Mouse (Mus musculus) cortical plate, adult 2 months (tissue): ENCODE data around the gene Sult1c2. TPM values are rescaled to one million over a fixed set of nuclear protein-coding genes. Genes with fewer than 3 reads are reported as not detected.
"Not testable (repeated sequence)": the region's sequence is repeated elsewhere in the genome, so short reads cannot be mapped to it uniquely, and the experiment has no call there.

Source experiments
- H3K27ac ChIP-seq: fragments of 200-500 bp; 2 replicates; pipeline ENCODE4 v1.5.1; 2012; ENCODE audit warnings: low read length, control low read depth, inconsistent platforms; ENCODE audit not compliant: insufficient read depth
- H3K4me1 ChIP-seq: fragments of 200-500 bp; 2 replicates; pipeline ENCODE4 v1.6.1; 2011; ENCODE audit warnings: low read length; ENCODE audit not compliant: control insufficient read depth, insufficient read depth
- H3K4me3 ChIP-seq: fragments of 200-500 bp; 2 replicates; pipeline ENCODE4 v1.5.1; 2011; ENCODE audit warnings: mild to moderate bottlenecking, low read length, control low read depth; ENCODE audit not compliant: insufficient read depth
- CTCF ChIP-seq: fragments of 200-500 bp; IDR thresholded peaks from 2 replicates; pipeline ENCODE4 v1.5.1; 2011; ENCODE audit warnings: mild to moderate bottlenecking, control low read depth, low read length; ENCODE audit not compliant: insufficient read depth; ENCODE audit errors: extremely low read depth
- POLR2A ChIP-seq: fragments of 200-500 bp; IDR thresholded peaks from 2 replicates; pipeline ENCODE4 v1.6.1; 2011; ENCODE audit warnings: mild to moderate bottlenecking, low read length, control low read depth; ENCODE audit not compliant: insufficient read depth; ENCODE audit errors: extremely low read depth
- polyA plus RNA-seq: library from polyadenylated mRNA; depleted of rRNA; stranded (reverse); fragments of >200 nt; gene quantifications from 2 replicates; pipeline ENCODE4 v1.2.3, GENCODE M21; 2012; rRNA removed

The Sult1c2 gene
- not detected in 2 replicates for polyA plus RNA-seq

DNA sequence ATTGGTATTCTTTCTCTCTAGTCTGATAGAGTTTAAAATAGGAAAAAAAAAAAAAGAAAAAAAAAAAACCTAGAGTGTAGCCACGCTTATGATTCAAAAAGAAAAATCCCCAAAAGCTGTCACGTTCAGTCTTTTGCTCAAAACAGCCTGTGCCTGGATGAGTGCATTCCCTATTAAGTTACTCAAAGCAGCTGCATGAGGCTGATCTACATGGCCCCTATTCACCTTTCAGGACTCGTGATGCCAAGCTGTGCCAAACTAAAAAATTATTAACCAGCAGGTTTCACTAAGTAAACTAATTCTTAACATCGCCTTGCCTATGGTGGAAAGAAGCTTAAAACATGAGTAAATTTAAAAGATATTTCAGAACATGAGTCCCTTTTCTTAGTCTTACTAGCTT, at the start of gene Sult1c2:
Gene Sult1c2, minus strand, starts transcription at position 134 of the 400 bp plus-strand sequence.
- no peak within 1 kb of the TSS for H3K4me3 ChIP-seq
- TF ChIP-seq POLR2A: no peak
- TF ChIP-seq CTCF: no peak
- H3K27ac ChIP-seq: no peak within 1 kb of the TSS
- no peaks in the 10 kb centered on the region for H3K4me1 ChIP-seq

DNA sequence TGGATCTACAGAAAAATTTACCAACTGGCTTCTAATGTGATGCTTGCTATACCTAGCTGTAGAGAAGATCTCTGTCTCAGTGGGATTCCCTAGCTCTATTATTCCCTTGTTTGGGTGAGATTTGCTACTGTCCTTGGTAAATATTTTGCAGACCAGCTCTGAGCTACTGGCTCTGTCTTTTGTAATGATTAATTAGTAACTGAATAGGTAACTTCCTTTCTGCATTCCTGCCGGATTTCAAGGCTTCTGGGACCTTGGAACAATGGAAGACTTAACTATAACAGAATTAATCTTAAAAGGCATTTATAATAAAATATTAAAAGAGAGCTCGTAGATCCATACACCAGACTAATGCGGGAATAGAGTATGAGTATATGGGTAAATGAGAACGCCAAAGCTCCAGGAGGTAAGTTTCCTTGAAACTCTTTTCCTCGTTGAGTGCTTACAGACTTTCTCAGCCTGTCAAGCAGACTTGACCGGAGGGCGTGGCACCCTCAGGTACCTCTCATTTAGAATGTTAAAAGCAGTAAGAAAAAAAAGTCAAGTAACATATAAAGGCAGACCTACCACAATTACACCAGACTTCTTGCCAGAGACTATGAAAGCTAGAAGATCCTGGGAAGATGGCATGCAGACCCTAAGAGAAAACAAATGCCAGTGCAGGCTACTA, 33.0 kb upstream of the Sult1c2 start:
- not testable (repeated sequence) for H3K27ac ChIP-seq, H3K4me3 ChIP-seq, H3K4me1 ChIP-seq

DNA sequence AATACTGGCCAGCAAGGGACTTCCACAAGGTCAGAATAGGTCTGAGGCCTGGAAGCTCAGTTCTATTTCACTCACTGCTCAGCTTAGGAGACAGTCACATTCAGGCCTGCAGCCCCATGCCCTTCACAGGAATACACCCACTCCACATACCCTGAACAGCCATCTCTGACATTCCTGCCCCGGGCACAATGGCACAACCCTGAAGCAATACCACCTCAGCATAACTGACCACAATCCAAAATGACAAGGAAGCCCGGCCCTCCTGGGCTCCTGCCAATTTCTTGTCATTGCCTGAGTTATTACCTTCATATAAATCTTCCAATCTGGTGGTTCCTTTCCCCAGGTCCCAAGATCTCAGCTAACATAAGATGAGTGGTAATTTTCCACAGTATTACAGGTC, 28.3 kb upstream of the Sult1c2 start:
- H3K4me1 ChIP-seq: no peaks in the 10 kb centered on the region
- H3K4me3 ChIP-seq: no peak overlapping the region
- TF ChIP-seq POLR2A (no peak), CTCF (no peak)
- H3K27ac ChIP-seq: no peak overlapping the region

DNA sequence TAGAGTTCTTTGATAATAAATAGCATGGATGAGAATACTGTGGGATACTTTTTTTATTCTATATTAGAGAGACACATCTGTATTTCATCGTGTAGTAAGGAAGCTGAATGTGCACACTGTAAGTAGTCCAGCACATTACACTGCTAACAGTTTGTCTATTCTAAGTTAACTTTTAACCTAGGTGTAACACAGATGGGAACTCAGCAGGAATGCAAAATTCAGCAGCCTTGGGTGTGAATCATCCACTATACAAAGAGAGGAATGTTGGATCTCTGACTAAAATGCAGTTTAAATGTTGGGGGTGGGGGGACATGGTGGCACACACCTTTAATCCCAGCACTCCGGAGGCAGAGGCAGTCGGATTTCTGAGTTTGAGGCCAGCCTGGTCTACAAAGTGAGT, 26.1 kb upstream of the Sult1c2 start:
- TF ChIP-seq POLR2A (no peak), CTCF (no peak)
- H3K4me1 ChIP-seq: no peaks in the 10 kb centered on the region
- H3K27ac ChIP-seq: no peak overlapping the region
- no peak overlapping the region for H3K4me3 ChIP-seq

DNA sequence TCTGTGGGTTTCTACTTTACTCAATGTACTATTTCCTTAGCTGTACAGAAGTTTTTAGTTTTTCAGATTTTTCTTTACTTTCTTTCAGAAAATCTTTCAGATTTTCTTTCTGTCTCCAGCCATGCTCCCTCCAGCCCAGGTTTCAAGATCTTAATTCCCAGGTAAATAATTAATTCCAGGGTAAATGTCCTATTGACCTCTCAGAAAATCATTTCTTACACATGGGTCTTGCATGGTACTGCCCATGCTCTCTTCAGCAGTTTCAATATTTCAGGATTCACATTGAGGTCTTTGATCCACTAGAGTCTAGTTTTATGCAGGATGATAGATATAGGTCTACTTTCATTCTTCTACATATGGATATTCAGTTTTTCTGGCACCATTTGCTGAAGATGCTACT, 23.8 kb upstream of the Sult1c2 start:
- TF ChIP-seq CTCF (no peak), POLR2A (no peak)
- no peak overlapping the region for H3K27ac ChIP-seq
- H3K4me1 ChIP-seq: no peaks in the 10 kb centered on the region
- no peak overlapping the region for H3K4me3 ChIP-seq

DNA sequence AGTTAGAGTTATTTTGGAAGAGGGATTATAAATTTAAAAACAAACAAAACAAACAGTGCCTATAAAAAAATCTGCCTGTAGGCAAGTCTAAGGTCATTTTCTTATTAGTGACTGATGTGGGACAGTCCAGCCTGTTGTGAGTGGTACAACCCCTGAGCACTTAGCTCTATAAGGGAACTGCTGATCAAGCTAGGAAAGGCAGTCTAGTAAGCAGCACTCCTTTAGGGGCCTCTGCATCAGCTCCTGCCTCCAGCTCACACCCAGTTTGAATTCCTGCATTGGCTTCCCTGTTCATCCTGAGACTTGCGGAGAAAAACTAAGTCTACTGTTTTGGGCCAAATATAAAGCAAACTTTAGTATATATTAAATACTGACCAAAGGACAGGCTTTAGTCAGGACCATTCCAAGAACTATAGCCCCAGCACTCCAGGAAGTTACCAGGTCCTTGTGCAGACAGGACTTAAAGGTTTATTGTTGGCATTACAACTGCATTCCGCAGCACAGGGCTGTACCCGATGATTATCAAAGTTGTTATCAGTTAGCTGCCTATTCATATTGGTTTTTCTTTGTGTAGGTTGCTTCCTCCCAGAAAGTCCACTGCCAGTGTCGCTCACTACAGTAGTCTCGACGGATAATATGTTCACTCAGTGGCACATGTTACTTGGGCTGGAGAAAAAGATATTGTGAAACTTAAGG, 19.3 kb upstream of the Sult1c2 start:
- no peaks in the 10 kb centered on the region for H3K4me1 ChIP-seq
- H3K27ac ChIP-seq: no peak overlapping the region
- H3K4me3 ChIP-seq: no peak overlapping the region
- no peak for TF ChIP-seq CTCF

DNA sequence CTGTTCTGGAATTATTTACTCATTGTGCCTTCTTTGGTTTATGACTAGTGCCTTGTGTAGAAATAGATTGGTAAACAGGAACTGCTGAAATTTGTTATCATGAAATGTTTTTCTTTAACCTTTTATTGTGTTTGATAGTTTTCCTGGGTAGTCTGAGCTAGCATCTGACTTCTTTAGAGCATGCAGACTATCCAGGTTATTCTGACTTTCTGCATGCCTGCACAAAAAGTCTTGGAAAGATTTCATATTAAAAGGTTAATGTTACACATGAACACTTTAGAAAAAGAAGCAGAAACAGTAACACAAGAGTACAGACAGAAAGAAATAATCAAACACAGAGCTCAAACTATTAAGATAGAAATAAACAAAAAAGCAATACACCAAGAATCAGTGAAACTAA, 14.4 kb upstream of the Sult1c2 start:
- no peak for TF ChIP-seq CTCF
- no peak for TF ChIP-seq POLR2A

DNA sequence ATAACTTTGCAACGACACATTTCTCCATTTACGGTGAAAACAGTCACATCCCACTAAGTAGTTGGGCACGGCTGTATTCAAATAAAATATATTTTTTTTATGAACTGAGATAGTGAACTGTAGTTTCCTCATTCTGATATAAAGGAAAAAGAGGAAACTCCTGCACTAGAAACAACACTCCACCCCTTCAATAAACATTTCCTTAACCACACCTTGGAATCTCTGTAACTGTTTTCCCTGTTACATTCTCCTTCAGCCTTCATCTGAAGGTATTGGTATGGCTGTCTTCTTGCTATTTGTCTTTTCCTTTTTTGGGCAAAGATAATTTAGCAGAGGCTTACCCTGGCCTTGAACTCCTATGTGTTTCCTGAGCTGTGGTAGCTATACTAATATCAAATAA, 8.9 kb upstream of the Sult1c2 start:
- Histone ChIP-seq H3K4me1 (no peaks in the 10 kb centered on the region), H3K4me3 (no peak overlapping the region), H3K27ac (no peak overlapping the region)
- TF ChIP-seq CTCF: no peak
- TF ChIP-seq POLR2A: no peak

More for the DNA sequence above, 14.4 kb upstream of the Sult1c2 start:
- Histone ChIP-seq H3K4me1 (no peaks in the 10 kb centered on the region), H3K4me3 (no peak overlapping the region), H3K27ac (no peak overlapping the region)

DNA sequence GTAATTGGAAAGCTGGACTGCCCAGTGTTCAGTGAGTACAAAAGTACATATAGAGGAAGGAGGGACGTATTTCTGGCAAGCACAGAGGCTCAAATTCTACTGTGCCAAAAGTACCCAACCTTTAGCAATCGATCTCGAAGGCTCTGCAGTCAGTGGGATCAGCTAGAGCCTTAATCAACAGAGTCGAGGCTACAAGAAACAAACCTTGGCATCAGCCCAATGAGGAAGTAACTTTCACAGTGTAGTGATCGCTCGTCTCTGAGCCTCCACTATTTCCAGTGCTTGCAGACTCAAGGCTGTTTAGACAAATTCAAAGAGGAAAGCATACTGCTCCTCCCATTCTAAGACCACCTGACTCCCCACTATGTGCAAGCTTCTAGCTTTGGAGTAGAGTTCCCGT, 343 bp downstream of the Sult1c2 start:
- H3K4me3 ChIP-seq: no peak overlapping the region
- TF ChIP-seq CTCF (no peak), POLR2A (no peak)
- H3K27ac ChIP-seq: no peak overlapping the region
- H3K4me1 ChIP-seq: no peaks in the 10 kb centered on the region

DNA sequence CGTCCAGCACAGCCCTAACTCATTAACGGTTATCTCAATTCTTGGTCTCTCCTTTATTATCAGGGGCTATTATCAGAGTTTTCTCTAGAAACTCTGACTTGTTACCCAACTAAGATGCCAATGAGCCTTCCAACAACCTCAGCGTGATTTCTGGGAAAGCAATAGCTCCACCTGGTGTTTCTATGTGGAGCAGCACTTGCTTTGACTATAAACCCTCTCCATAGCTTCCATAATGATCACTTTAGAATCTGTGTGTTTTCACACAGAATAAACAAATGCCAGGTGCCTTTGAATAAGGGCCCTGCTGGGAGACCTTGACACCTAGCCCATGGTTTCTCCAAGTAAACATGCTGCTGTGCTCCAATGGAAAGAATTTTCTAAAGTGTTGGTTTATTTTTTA, 12.8 kb downstream of the Sult1c2 start:
- TF ChIP-seq POLR2A (no peak), CTCF (peak; percentile 52; the same call in 1 of the 2 replicates)
- H3K4me3 ChIP-seq: no peak overlapping the region
- no peaks in the 10 kb centered on the region for H3K4me1 ChIP-seq
- H3K27ac ChIP-seq: no peak overlapping the region

DNA sequence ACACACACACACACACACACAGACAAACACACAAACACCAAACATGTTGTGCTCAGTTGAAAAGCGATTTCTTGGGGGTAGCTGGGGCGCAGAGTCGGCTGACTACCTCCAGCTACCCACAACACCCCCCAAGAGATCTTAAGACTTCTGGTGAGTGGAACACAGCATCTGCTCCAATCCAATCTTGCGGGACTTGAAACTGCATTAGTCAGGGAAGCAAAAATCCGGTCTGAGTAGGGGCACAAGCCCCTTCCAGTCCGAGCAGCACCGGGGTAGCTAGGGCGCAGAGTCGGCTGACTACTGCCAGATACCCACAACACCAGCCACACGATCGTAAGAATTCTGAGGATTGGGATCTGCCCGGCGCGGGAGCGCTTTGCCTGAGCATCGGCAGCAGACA, 42.2 kb downstream of the Sult1c2 start:
- not testable (repeated sequence) for H3K4me3 ChIP-seq, H3K4me1 ChIP-seq, H3K27ac ChIP-seq
